In the genomic region with DNA sequence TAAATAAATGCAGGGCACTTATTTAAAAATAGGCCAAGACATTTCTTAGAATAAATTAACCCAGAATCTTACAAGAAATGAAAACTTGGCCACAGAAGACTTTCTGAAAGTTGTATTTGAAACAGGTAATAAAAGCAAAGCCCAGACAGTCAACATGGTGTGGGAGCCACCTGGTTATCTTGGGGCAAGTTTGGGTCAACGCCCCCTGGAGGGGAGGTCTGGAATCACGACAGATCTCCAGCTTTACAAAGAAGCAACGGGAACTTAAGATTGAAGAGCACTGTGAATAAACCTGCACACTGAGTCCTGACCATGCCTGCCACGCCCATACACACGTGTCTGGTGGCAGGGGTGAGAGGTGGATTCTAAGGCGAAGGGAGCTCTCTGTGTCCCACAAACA, we compare ENCODE assay signal across 23 mouse cellular contexts. TPM values are rescaled to one million over a fixed set of nuclear protein-coding genes. Genes with fewer than 3 reads are reported as not detected.
DNase-seq lines count a peak whose midpoint lies in the region; ATAC-seq and TF ChIP-seq lines count a peak whose summit lies in the region.
"Had no signal": no experiment of that assay in that cellular context is flagged by ENCODE, and none has a peak within 500 bp of the region (broad histone marks: within the 10 kb centered on the region; RNA-seq: fewer than 3 reads in every experiment).

No protein-coding gene starts in this region.

- H3K79me2 ChIP-seq in heart, adult 2 months (replicated peaks; ENCODE audit: control insufficient read depth, insufficient read depth, low read length) = no peaks in the 10 kb centered on the region

- H3K9ac ChIP-seq in heart, adult 2 months (ENCODE audit: low read depth, low read length) = no peak overlapping the region
- H3K9ac ChIP-seq in heart, embryonic 12.5 days = no peak overlapping the region
- H3K9ac ChIP-seq: liver, embryonic 12.5 days; neural tube, embryonic 15.5 days had no signal

- no peak for TF ChIP-seq EP300 in heart, adult 2 months (IDR thresholded peaks at IDR 0.05; ENCODE audit: insufficient read depth, low read depth, low read length)

- no peak for TF ChIP-seq POLR2A in heart, adult 2 months (IDR thresholded peaks at IDR 0.05; ENCODE audit: insufficient read depth, low read depth, low read length)

- TF ChIP-seq CTCF in heart, adult 2 months (IDR thresholded peaks at IDR 0.05) = peak; percentile 24; the same call in 1 of the 2 replicates

- H3K27me3 ChIP-seq in heart, adult 2 months (ENCODE audit: control insufficient read depth, insufficient read depth, low read length) = no peaks in the 10 kb centered on the region
- no peaks in the 10 kb centered on the region for H3K27me3 ChIP-seq in heart, embryonic 12.5 days (replicated peaks)
- H3K27me3 ChIP-seq: liver, embryonic 12.5 days; neural tube, embryonic 15.5 days had no signal

- no peaks in the 10 kb centered on the region for H3K9me3 ChIP-seq in heart, embryonic 12.5 days (replicated peaks)
- H3K9me3 ChIP-seq: hindbrain, embryonic 10.5 days; liver, embryonic 12.5 days; neural tube, embryonic 15.5 days had no signal

- H3K4me2 ChIP-seq in heart, embryonic 12.5 days = no peak overlapping the region
- H3K4me2 ChIP-seq: liver, embryonic 12.5 days; neural tube, embryonic 15.5 days had no signal

- no peak for ATAC-seq in heart, embryonic 12.5 days (ENCODE audit: insufficient number of reproducible peaks, low FRiP score)
- ATAC-seq: activated CD4-positive, CD25-positive, alpha-beta regulatory T cell, adult 4 months; forebrain, embryonic 14.5 days; liver, embryonic 12.5 days had no signal

- no peak overlapping the region for H3K27ac ChIP-seq in heart, adult 2 months
- H3K27ac ChIP-seq in heart, embryonic 12.5 days (ENCODE audit: poor library complexity, severe bottlenecking) = no peak overlapping the region
- H3K27ac ChIP-seq: hindbrain, embryonic 10.5 days; liver, embryonic 12.5 days; neural tube, embryonic 15.5 days had no signal

- intact Hi-C loops in heart, adult 2 months (cut with DNase I) = no loop called here

- no peaks in the 10 kb centered on the region for H3K4me1 ChIP-seq in heart, adult 2 months (ENCODE audit: control insufficient read depth, insufficient read depth, low read length)
- no peaks in the 10 kb centered on the region for H3K4me1 ChIP-seq in heart, embryonic 12.5 days (replicated peaks)
- H3K4me1 ChIP-seq: hindbrain, embryonic 10.5 days; liver, embryonic 12.5 days; neural tube, embryonic 15.5 days had no signal

- H3K36me3 ChIP-seq in heart, adult 2 months (ENCODE audit: control insufficient read depth, insufficient read depth, low read length) = no peaks in the 10 kb centered on the region
- H3K36me3 ChIP-seq in heart, embryonic 12.5 days = no peaks in the 10 kb centered on the region
- H3K36me3 ChIP-seq: hindbrain, embryonic 10.5 days; liver, embryonic 12.5 days; neural tube, embryonic 15.5 days had no signal

- DNase-seq in heart, adult 2 months = no peak
- peak; percentile 5 for DNase-seq in lung, postnatal 36 days
- no peak for DNase-seq in lung, postnatal 25 days (ENCODE audit: low spot score)
- peak; percentile 47 for DNase-seq in ZHBTc4 (ENCODE audit: low read depth, low spot score)
- DNase-seq in thymus, postnatal 36 days = peak; percentile 5 to 8
- DNase-seq in spleen, postnatal 14 days (ENCODE audit: low spot score in 2 of 2) = no peak
- no peak for DNase-seq in spleen, adult 12 weeks (ENCODE audit: low spot score)
- DNase-seq: cerebellum, adult 8-10 months; embryo, embryonic 11 days; gastrocnemius, postnatal 25 days; kidney, adult 11 months; retina, postnatal 1 day had no signal

- WGBS in heart, adult 2 months = 39% methylated on average over 6 of the region's 6 CpGs
- 49% methylated on average over 6 of the region's 6 CpGs for WGBS in heart, embryonic 12.5 days

- no peak overlapping the region for H3K4me3 ChIP-seq in heart, adult 2 months
- H3K4me3 ChIP-seq in heart, embryonic 12.5 days = no peak overlapping the region
- H3K4me3 ChIP-seq: hindbrain, embryonic 10.5 days; liver, embryonic 12.5 days; neural tube, embryonic 15.5 days had no signal

RNA-seq across cellular contexts. Expression of a gene that starts 1.4 kb away (rescaled TPM):
- not detected for total RNA-seq in heart, adult 2 months (2021)
- not detected in 2 replicates for polyA plus RNA-seq in heart, adult 2 months (2012; rRNA removed)
- polyA plus RNA-seq in heart, embryonic 12.5 days (2016; fragmentation: Nextera tagmentation; extraction: Ambion mirVana) = not detected in 2 replicates
- total RNA-seq: gastrocnemius, postnatal 25 days; left cerebral cortex, postnatal 14 days; monocyte, adult 5-6 weeks had no signal
- polyA plus RNA-seq: activated CD4-positive, CD25-positive, alpha-beta regulatory T cell, adult 4 months; forebrain, embryonic 14.5 days; heart, embryonic 14.5 days; hindbrain, embryonic 10.5 days; large intestine, adult 2 months; liver, embryonic 12.5 days; neural tube, embryonic 15.5 days; small intestine, adult 2 months had no signal

RNA-seq across cellular contexts. Expression of a gene that starts 19.7 kb away (rescaled TPM):
- total RNA-seq in heart, adult 2 months (2021) = 1 to 10 TPM; 5.2 to 6.4 TPM
- 2.6 and 4.5 TPM in 2 replicates for polyA plus RNA-seq in heart, adult 2 months (2012; rRNA removed)
- 1.5 and 1.7 TPM in 2 replicates for polyA plus RNA-seq in heart, embryonic 12.5 days (2016; fragmentation: Nextera tagmentation; extraction: Ambion mirVana)
- total RNA-seq: monocyte, adult 5-6 weeks had no signal
- polyA plus RNA-seq: activated CD4-positive, CD25-positive, alpha-beta regulatory T cell, adult 4 months; liver, embryonic 12.5 days had no signal

RNA-seq across cellular contexts. Expression of a gene that starts 25.1 kb away (rescaled TPM):
- total RNA-seq in heart, adult 2 months (2021) = not detected
- polyA plus RNA-seq in heart, adult 2 months (2012; rRNA removed) = not detected in 2 replicates
- polyA plus RNA-seq in heart, embryonic 12.5 days (2016; fragmentation: Nextera tagmentation; extraction: Ambion mirVana) = not detected in 2 replicates
- total RNA-seq: gastrocnemius, postnatal 25 days; left cerebral cortex, postnatal 14 days; monocyte, adult 5-6 weeks had no signal
- polyA plus RNA-seq: activated CD4-positive, CD25-positive, alpha-beta regulatory T cell, adult 4 months; forebrain, embryonic 14.5 days; heart, embryonic 14.5 days; hindbrain, embryonic 10.5 days; large intestine, adult 2 months; liver, embryonic 12.5 days; neural tube, embryonic 15.5 days; small intestine, adult 2 months had no signal

RNA-seq across cellular contexts. Expression of a gene that starts 58.6 kb away (rescaled TPM):
- not detected for total RNA-seq in heart, adult 2 months (2021)
- polyA plus RNA-seq in heart, adult 2 months (2012; rRNA removed) = 0.18 TPM in 2 replicates
- polyA plus RNA-seq in heart, embryonic 12.5 days (2016; fragmentation: Nextera tagmentation; extraction: Ambion mirVana) = not detected in 2 replicates
- total RNA-seq: gastrocnemius, postnatal 25 days; left cerebral cortex, postnatal 14 days; monocyte, adult 5-6 weeks had no signal
- polyA plus RNA-seq: activated CD4-positive, CD25-positive, alpha-beta regulatory T cell, adult 4 months; forebrain, embryonic 14.5 days; heart, embryonic 14.5 days; hindbrain, embryonic 10.5 days; large intestine, adult 2 months; liver, embryonic 12.5 days; neural tube, embryonic 15.5 days; small intestine, adult 2 months had no signal

Comparison
In these comparisons a context has a peak if more than half of its experiments do, and no peak if none do; other contexts are left out.
1. DNase-seq: peak in lung, postnatal 36 days (single experiment), ZHBTc4 (single experiment) and thymus, postnatal 36 days (2 of 2); none in heart, adult 2 months (0 of 2), lung, postnatal 25 days (single experiment), spleen, postnatal 14 days (0 of 2) and spleen, adult 12 weeks (single experiment).